Mouse (Mus musculus): ENCODE results near the gene Basp1. TPM values are rescaled to one million over a fixed set of nuclear protein-coding genes. Genes with fewer than 3 reads are reported as not detected.

The Basp1 gene
- total and polyA plus RNA-seq, 3 experiments: 0.04 to 2.5 (median 1.6) TPM

GRCm38 (mm10) chr15:25405926-25406325 is 7.6 kb downstream of the Basp1 start:
- TF ChIP-seq CHD2 (IDR thresholded peaks at IDR 0.05; ENCODE audit: low read length) (no peak), ZC3H11A (IDR thresholded peaks at IDR 0.05; ENCODE audit: low read depth, low read length) (no peak), TCF12 (IDR thresholded peaks at IDR 0.05; ENCODE audit: low read depth, low read length) (no peak), E2F4 (IDR thresholded peaks at IDR 0.05; ENCODE audit: insufficient replicate concordance, low read depth, low read length) (no peak), MYC (IDR thresholded peaks at IDR 0.05; ENCODE audit: low read depth, low read length) (no peak), MXI1 (IDR thresholded peaks at IDR 0.05; ENCODE audit: low read depth, low read length) (no peak), SMC3 (IDR thresholded peaks at IDR 0.05; ENCODE audit: low read depth, low read length) (no peak), RAD21 (IDR thresholded peaks at IDR 0.05; ENCODE audit: low read depth, low read length) (no peak), TBP (conservative IDR thresholded peaks at IDR 0.05; ENCODE audit: low read depth, low read length) (no peak), POLR2A (IDR thresholded peaks at IDR 0.05; ENCODE audit: low read depth, low read length) (no peak), ZNF384 (IDR thresholded peaks at IDR 0.05; ENCODE audit: low read depth, low read length) (no peak)
- Histone ChIP-seq H3K9me3 (replicated peaks; ENCODE audit: low read length) (no peaks in the 10 kb centered on the region), H3K4me3 (replicated peaks in 1 of 3; ENCODE audit: low read depth in 2 of 3, low read length in 2 of 3, poor library complexity in 1 of 3) (no peak overlapping the region), H3K27me3 (replicated peaks) (no peaks in the 10 kb centered on the region), H3K4me1 (ENCODE audit: control insufficient read depth in 1 of 2, insufficient read depth in 2 of 2) (peaks cover 0 to 34% of the 10 kb centered on the region in 2 experiments; a peak in 2 of 4 replicates), H3K36me3 (replicated peaks in 1 of 2; ENCODE audit: control insufficient read depth in 1 of 2, insufficient read depth in 1 of 2, low read length in 1 of 2) (no peaks in the 10 kb centered on the region), H3K79me2 (replicated peaks; ENCODE audit: control insufficient read depth, extremely low read depth, insufficient read depth, poor library complexity, severe bottlenecking) (no peaks in the 10 kb centered on the region), H3K4me2 (ENCODE audit: insufficient read depth, low read depth, poor library complexity, severe bottlenecking) (no peak overlapping the region), H3K9ac (ENCODE audit: insufficient read depth, low read depth) (no peak overlapping the region), H3K27ac (ENCODE audit: insufficient read depth, low read depth) (no peak overlapping the region)
- dilution Hi-C loops (cut with MboI; ENCODE audit: extremely low pct_ligation_motif_present, extremely low pct_unique_long_range_greater_than_20kb, low sequenced_read_pairs) (no loop called here), in situ Hi-C loops (cut with MboI; ENCODE audit: low pct_ligation_motif_present, low pct_unique_long_range_greater_than_20kb, low sequenced_read_pairs) (loop anchor here (25.0 kb wide), 1 partner anchor 819 kb away; no protein-coding TSS in a partner anchor)
- DNase-seq (ENCODE audit: extremely low read depth): no peak

- no peak overlapping the region for H3K27ac ChIP-seq (ENCODE audit: insufficient read depth, low read depth)
- peaks cover 0 to 36% of the 10 kb centered on the region in 2 experiments; a peak in 2 of 4 replicates for H3K4me1 ChIP-seq (ENCODE audit: control insufficient read depth in 1 of 2, insufficient read depth in 2 of 2)
- TF ChIP-seq SMC3 (IDR thresholded peaks at IDR 0.05; ENCODE audit: low read depth, low read length) (no peak), TBP (conservative IDR thresholded peaks at IDR 0.05; ENCODE audit: low read depth, low read length) (no peak), RAD21 (IDR thresholded peaks at IDR 0.05; ENCODE audit: low read depth, low read length) (no peak), JUN (IDR thresholded peaks at IDR 0.05; ENCODE audit: insufficient read depth, low read depth, low read length) (no peak), CHD1 (IDR thresholded peaks at IDR 0.05; ENCODE audit: low read depth, low read length) (no peak), UBTF (IDR thresholded peaks at IDR 0.05; ENCODE audit: low read depth, low read length) (no peak)
- dilution Hi-C loops (cut with MboI; ENCODE audit: extremely low pct_ligation_motif_present, extremely low pct_unique_long_range_greater_than_20kb, low sequenced_read_pairs) (no loop called here), in situ Hi-C loops (cut with MboI; ENCODE audit: low pct_ligation_motif_present, low pct_unique_long_range_greater_than_20kb, low sequenced_read_pairs) (loop anchor here (25.0 kb wide), 1 partner anchor 817 kb away; no protein-coding TSS in a partner anchor)
- no peak overlapping the region for H3K9ac ChIP-seq (ENCODE audit: insufficient read depth, low read depth)
- no peak overlapping the region for H3K4me3 ChIP-seq (replicated peaks in 1 of 3; ENCODE audit: low read depth in 2 of 3, low read length in 2 of 3, poor library complexity in 1 of 3)
- DNase-seq (ENCODE audit: extremely low read depth): no peak
- H3K4me2 ChIP-seq (ENCODE audit: insufficient read depth, low read depth, poor library complexity, severe bottlenecking): no peak overlapping the region
- H3K79me2 ChIP-seq (replicated peaks; ENCODE audit: control insufficient read depth, extremely low read depth, insufficient read depth, poor library complexity, severe bottlenecking): no peaks in the 10 kb centered on the region
- H3K9me3 ChIP-seq (replicated peaks; ENCODE audit: low read length): no peaks in the 10 kb centered on the region
- no peaks in the 10 kb centered on the region for H3K36me3 ChIP-seq (replicated peaks in 1 of 2; ENCODE audit: control insufficient read depth in 1 of 2, insufficient read depth in 1 of 2, low read length in 1 of 2)
- no peaks in the 10 kb centered on the region for H3K27me3 ChIP-seq (replicated peaks)
Observed at GRCm38 (mm10) chr15:25403879-25404278, 9.7 kb downstream of the Basp1 start.

Data from CH12.LX (cell line).